Mouse (Mus musculus) kidney, embryonic 15.5 days (tissue): ENCODE data around the gene Relb. TPM values are rescaled to one million over a fixed set of nuclear protein-coding genes. Genes with fewer than 3 reads are reported as not detected.

ENCODE experiments used
- ATAC-seq: fragments of 200-750 bp; cut with Nextera tagmentation; replicated peaks from 2 replicates; pipeline ENCODE4 v1.8.0; 2017; ENCODE audit warnings: moderate TSS enrichment; ENCODE audit not compliant: low FRiP score
- H3K27ac ChIP-seq: fragments of 300-500 bp; sonication (generic); 2 replicates; pipeline ENCODE4 v1.5.1; 2015; ENCODE audit warnings: mild to moderate bottlenecking, inconsistent platforms
- H3K27me3 ChIP-seq: fragments of 300-500 bp; sonication (generic); 2 replicates; pipeline ENCODE4 v1.6.1; 2015; ENCODE audit warnings: inconsistent platforms
- H3K36me3 ChIP-seq: fragments of 300-500 bp; sonication (generic); 2 replicates; pipeline ENCODE4 v1.6.1; 2015; ENCODE audit warnings: inconsistent platforms
- H3K4me1 ChIP-seq: fragments of 300-500 bp; sonication (generic); 2 replicates; pipeline ENCODE4 v1.6.1; 2015; ENCODE audit warnings: inconsistent platforms
- H3K4me2 ChIP-seq: fragments of 300-500 bp; sonication (generic); 2 replicates; pipeline ENCODE4 v1.6.1; 2015; ENCODE audit warnings: moderate library complexity, mild to moderate bottlenecking, inconsistent platforms
- H3K4me3 ChIP-seq: fragments of 300-500 bp; sonication (generic); replicated peaks from 2 replicates; pipeline ENCODE4 v1.5.1; 2015; ENCODE audit warnings: mild to moderate bottlenecking, inconsistent platforms
- H3K9ac ChIP-seq: fragments of 300-500 bp; sonication (generic); 2 replicates; pipeline ENCODE4 v1.6.1; 2015; ENCODE audit warnings: mild to moderate bottlenecking, inconsistent platforms
- H3K9me3 ChIP-seq: fragments of 300-500 bp; sonication (generic); replicated peaks from 2 replicates; pipeline ENCODE4 v1.6.1; 2016; ENCODE audit warnings: inconsistent platforms
- WGBS: fragments of 180-500 bp; shearing (Covaris S2); methylation state at CpG from one replicate; pipeline ENCODE4 v1.1.7; 2015; ENCODE audit warnings: mixed read lengths; 5-methylcytosine and 5-hydroxymethylcytosine counted together
- polyA plus RNA-seq: library from polyadenylated mRNA; unstranded; fragments of >200 nt; fragmentation: Nextera tagmentation; extraction: Ambion mirVana; gene quantifications from 2 replicates; pipeline ENCODE4 v1.2.1, GENCODE M21; 2015

Relb gene
- polyA plus RNA-seq, 1 experiment from 2014 or later, result 10.0 TPM

DNA sequence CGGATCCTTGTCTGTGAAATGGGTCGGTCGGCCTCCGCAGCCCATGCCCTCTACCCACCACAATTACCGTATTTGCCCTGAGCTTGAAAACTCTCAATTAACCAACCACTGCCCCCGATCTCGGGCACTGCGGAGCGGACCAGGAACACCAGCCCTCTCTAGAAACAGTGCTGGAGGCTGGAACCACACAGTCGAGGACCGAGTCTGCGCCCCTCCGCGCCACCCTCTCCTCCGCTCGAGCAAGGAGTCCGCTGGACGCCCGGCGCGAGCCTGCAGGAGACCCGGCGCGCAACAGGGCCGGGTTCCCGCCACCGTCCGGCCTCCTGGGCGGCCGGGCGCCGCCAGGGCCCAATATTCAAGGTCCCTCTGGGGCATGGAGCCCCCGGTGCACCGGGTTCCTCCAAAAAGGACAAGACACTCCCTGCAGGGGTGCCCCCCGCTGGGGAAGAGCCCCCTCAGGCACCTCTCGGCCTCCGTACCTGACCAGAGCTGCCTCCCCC is 35.3 kb upstream of the Relb start:
- peak overlapping the region; percentile 84 for H3K27ac ChIP-seq
- WGBS, result under 1% methylated on average over 32 of the region's 37 CpGs
- peak; percentile 68 for ATAC-seq

GRCm38 (mm10) chr7:19663940-19664339 is 34.7 kb upstream of the Relb start:
- Histone ChIP-seq H3K9me3 (no peaks in the 10 kb centered on the region), H3K4me2 (peak overlapping the region; percentile 79), H3K4me1 (peaks cover 26% of the 10 kb centered on the region), H3K27ac (0 out of 2 replicates have a peak overlapping the region, but pooled peaks have one; percentile 84), H3K36me3 (peaks cover 34% of the 10 kb centered on the region), H3K4me3 (peak overlapping the region; percentile 100), H3K9ac (peak overlapping the region; percentile 99), H3K27me3 (no peaks in the 10 kb centered on the region)
- no peak for ATAC-seq
- 7% methylated on average over 8 of the region's 8 CpGs for WGBS

More for the DNA sequence above, 35.3 kb upstream of the Relb start:
- no peaks in the 10 kb centered on the region for H3K27me3 ChIP-seq
- H3K36me3 ChIP-seq, result peaks cover 29% of the 10 kb centered on the region
- H3K9ac ChIP-seq, result peak overlapping the region; percentile 99
- peaks cover 32% of the 10 kb centered on the region for H3K4me1 ChIP-seq
- no peaks in the 10 kb centered on the region for H3K9me3 ChIP-seq
- H3K4me2 ChIP-seq, result peak overlapping the region; percentile 79
- peak overlapping the region; percentile 100 for H3K4me3 ChIP-seq

DNA sequence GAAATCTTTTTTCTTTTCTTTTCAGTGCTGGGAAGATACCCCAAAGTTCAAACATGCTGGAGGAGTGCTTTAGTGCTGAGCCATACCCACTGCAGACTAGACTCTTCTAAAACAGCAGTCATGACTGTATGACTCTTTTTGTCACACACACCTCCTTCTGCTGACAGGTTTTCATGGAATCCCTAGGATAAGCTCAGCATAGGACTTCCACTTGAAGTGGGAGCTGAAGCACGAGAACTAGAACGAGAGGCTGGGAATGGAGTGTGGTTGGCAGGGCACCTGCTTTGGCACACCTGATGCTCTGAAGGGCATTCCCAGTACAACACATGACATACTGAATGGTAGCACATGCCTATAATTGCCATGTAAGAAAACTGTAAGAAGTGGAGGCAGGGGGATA is 23.4 kb upstream of the Relb start:
- Histone ChIP-seq H3K4me3 (no peak overlapping the region), H3K27ac (no peak overlapping the region), H3K36me3 (peaks cover 78% of the 10 kb centered on the region), H3K4me2 (no peak overlapping the region), H3K9ac (no peak overlapping the region), H3K27me3 (no peaks in the 10 kb centered on the region), H3K9me3 (no peaks in the 10 kb centered on the region), H3K4me1 (no peaks in the 10 kb centered on the region)
- no peak for ATAC-seq
- WGBS, result 93% methylated on average over 2 of the region's 2 CpGs

DNA sequence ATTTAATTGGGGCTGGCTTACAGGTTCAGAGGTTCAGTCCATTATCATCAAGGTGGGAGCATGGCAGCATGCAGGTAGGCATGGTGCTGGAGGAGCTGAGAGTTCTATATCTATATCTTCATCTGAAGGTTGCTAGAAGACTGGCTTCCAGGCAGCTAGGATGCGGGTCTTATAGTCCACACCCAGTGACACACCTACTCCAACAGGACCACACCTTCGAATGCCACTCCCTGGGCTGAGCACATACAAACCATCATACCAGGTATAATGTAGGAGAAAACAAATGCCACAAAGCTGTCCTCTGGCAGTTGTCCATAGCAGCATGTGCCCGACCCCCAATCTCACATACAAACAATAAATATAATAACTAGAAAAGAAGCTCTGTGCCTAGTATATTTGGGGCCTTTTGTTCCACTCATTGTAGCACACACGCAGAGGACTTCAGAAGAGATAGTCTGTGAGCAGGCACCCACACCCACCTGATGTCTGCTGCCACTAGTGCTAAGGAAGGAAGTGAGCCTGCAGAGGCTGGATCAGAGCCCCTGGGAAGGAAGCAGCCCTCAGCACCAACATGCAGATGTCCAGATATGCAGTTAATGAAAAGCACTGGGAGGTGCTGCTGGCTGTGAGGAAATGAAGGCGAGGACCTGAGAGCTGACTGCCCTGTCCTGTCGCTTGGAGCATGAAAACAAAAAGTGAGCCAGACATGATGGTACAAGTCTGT is 22.0 kb upstream of the Relb start:
- Histone ChIP-seq H3K27ac (no peak overlapping the region), H3K4me3 (no peak overlapping the region), H3K4me1 (no peaks in the 10 kb centered on the region), H3K36me3 (peaks cover 88% of the 10 kb centered on the region), H3K4me2 (no peak overlapping the region), H3K9ac (no peak overlapping the region), H3K27me3 (no peaks in the 10 kb centered on the region), H3K9me3 (no peaks in the 10 kb centered on the region)
- ATAC-seq, result no peak
- 90% methylated on average over 6 of the region's 6 CpGs for WGBS

DNA sequence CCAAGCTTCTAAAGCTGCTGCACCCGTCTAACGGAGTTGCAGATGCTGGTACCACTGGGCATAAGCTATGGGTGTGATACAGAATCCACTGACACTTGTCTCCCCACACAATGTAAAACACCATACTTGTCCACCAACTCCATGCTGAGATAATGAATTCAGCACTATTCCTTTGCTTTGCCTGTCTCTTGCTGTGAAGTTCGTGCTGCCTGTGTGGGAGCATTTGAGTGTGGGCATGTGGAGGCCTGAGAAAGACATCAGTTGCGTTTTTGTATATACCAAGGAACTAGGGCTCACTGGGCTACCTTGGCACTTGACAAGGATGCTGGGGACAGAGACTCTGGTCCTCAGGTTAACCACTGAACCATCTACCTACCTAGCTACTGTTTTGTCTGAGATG is 12.0 kb upstream of the Relb start:
- no peak for ATAC-seq

GRCm38 (mm10) chr7:19635074-19635827 is 6.0 kb upstream of the Relb start:
- ATAC-seq, result no peak
- H3K27me3 ChIP-seq, result no peaks in the 10 kb centered on the region
- no peak overlapping the region for H3K4me3 ChIP-seq
- no peaks in the 10 kb centered on the region for H3K4me1 ChIP-seq
- H3K9me3 ChIP-seq, result no peaks in the 10 kb centered on the region
- H3K36me3 ChIP-seq, result peaks cover 86% of the 10 kb centered on the region
- H3K27ac ChIP-seq, result no peak overlapping the region
- 90% methylated on average over 11 of the region's 11 CpGs for WGBS
- H3K9ac ChIP-seq, result no peak overlapping the region
- H3K4me2 ChIP-seq, result no peak overlapping the region

More for the DNA sequence above, 12.0 kb upstream of the Relb start:
- Histone ChIP-seq H3K9me3 (no peaks in the 10 kb centered on the region), H3K27me3 (no peaks in the 10 kb centered on the region), H3K4me3 (no peak overlapping the region), H3K9ac (no peak overlapping the region), H3K36me3 (peaks cover 100% of the 10 kb centered on the region), H3K4me2 (no peak overlapping the region), H3K27ac (no peak overlapping the region), H3K4me1 (no peaks in the 10 kb centered on the region)
- WGBS, result 95% methylated on average over 4 of the region's 4 CpGs

DNA sequence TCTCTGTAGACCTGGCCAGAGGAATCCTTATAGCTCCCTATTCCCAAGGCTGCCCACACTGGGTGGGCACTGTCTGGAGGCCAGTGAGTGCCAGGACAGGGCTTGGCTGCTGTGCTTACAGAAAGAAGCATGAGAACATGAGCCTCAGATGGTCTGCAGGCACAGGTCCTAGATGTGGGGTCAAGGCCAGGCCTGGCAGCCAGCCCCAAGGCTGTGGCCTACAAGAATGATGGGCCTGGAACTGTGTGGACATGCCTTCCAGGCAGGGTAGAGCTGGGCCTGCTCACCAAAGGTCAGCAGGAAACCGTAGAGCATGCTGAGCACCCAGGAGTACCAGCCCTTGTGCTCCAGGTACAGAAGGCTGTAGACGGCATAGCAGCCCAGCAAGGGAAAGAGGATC is 5.4 kb upstream of the Relb start:
- 0 out of 2 replicates have a peak, but pooled peaks cover 3% of the 10 kb centered on the region for H3K4me1 ChIP-seq
- 91% methylated on average over 2 of the region's 2 CpGs for WGBS

DNA sequence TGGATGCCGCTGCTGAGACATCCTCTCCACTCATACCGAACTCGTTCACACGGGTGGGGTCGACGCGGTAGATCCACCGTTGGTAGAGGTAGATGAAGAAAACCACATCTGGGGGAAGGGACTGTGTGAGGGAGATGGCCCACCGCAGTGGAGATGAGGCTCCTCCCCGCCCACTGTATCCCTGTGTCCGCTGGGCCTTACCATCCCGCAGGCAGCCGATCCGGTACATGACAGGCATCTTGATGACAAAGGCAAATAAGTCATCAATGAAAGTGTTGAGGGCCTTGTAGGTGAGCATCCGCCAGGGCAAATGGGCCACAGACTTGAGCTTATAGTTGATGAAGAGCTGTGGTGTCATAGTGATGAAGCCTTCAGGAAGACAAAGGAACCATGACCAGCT is 4.6 kb upstream of the Relb start:
- no peak overlapping the region for H3K4me3 ChIP-seq
- 0 out of 2 replicates have a peak, but pooled peaks cover 5% of the 10 kb centered on the region for H3K4me1 ChIP-seq
- no peaks in the 10 kb centered on the region for H3K27me3 ChIP-seq
- no peak overlapping the region for H3K27ac ChIP-seq
- no peak overlapping the region for H3K9ac ChIP-seq
- H3K36me3 ChIP-seq, result peaks cover 72% of the 10 kb centered on the region
- 95% methylated on average over 15 of the region's 15 CpGs for WGBS
- no peak for ATAC-seq
- H3K9me3 ChIP-seq, result no peaks in the 10 kb centered on the region
- H3K4me2 ChIP-seq, result no peak overlapping the region

More for the DNA sequence above, 5.4 kb upstream of the Relb start:
- Histone ChIP-seq H3K9ac (no peak overlapping the region), H3K4me3 (no peak overlapping the region), H3K9me3 (no peaks in the 10 kb centered on the region), H3K36me3 (peaks cover 80% of the 10 kb centered on the region), H3K4me2 (no peak overlapping the region), H3K27me3 (no peaks in the 10 kb centered on the region), H3K27ac (no peak overlapping the region)
- ATAC-seq, result no peak

- 92% methylated on average over 17 of the region's 17 CpGs for WGBS
- Histone ChIP-seq H3K27ac (no peak overlapping the region), H3K9ac (no peak overlapping the region), H3K4me2 (no peak overlapping the region), H3K9me3 (no peaks in the 10 kb centered on the region), H3K36me3 (peaks cover 66% of the 10 kb centered on the region), H3K4me1 (peaks cover 6% of the 10 kb centered on the region; the same call in 1 of the 2 replicates), H3K4me3 (no peak overlapping the region), H3K27me3 (no peaks in the 10 kb centered on the region)
- ATAC-seq, result no peak
Observed at GRCm38 (mm10) chr7:19633197-19633596, 4.0 kb upstream of the Relb start.

DNA sequence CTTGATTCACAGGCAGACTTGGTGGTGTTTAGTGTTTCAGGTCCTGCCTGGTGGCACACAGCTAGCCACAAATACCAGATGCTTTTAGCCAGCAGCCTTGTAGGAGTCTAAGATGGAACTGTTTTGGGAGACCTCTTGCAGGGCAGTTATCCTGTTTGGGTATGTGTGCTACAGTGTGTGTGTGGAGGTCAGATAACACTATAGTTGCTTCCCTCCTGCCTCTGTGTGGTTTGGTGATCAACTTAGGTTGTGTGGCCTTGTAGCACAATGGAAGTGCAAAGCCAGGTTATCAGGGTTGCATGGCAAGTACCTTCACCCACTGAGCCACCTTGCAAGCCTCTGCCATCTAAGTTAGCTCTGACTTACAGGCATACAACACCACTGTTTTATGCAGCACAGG is 3.5 kb upstream of the Relb start:
- no peak overlapping the region for H3K27ac ChIP-seq
- peaks cover 11% of the 10 kb centered on the region; the same call in 1 of the 2 replicates for H3K4me1 ChIP-seq
- no peak overlapping the region for H3K9ac ChIP-seq
- ATAC-seq, result no peak
- H3K4me2 ChIP-seq, result no peak overlapping the region
- no peak overlapping the region for H3K4me3 ChIP-seq
- peaks cover 61% of the 10 kb centered on the region for H3K36me3 ChIP-seq
- H3K9me3 ChIP-seq, result no peaks in the 10 kb centered on the region
- no peaks in the 10 kb centered on the region for H3K27me3 ChIP-seq

DNA sequence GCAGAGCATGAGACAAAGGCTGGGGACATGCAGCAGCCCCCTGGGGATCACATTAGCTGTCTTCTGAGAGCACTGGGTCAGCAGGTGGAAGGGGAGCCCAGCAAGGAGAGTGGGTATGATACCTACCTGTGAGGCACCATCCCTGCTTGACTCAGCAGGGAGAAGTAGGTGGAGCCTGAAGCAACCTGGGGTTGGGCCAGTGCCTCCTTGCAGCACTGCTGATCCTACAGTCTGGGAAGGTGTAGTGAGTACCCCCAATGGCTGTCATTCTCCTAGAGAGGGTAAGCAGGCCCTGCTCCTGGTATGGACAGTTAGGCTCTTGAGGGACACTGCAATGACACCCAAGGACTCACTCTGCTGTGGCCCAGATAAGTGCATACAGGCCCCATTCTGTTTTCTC is 3.0 kb upstream of the Relb start:
- ATAC-seq, result no peak
- Histone ChIP-seq H3K4me1 (peaks cover 12% of the 10 kb centered on the region; the same call in 1 of the 2 replicates), H3K27me3 (no peaks in the 10 kb centered on the region), H3K4me3 (no peak overlapping the region), H3K9me3 (no peaks in the 10 kb centered on the region), H3K4me2 (no peak overlapping the region), H3K36me3 (peaks cover 57% of the 10 kb centered on the region), H3K9ac (no peak overlapping the region), H3K27ac (no peak overlapping the region)
